Mouse (Mus musculus) heart, adult 2 months (tissue): Measurements from ENCODE around the gene Entpd7. TPM values are rescaled to one million over a fixed set of nuclear protein-coding genes. Genes with fewer than 3 reads are reported as not detected.

Experiments
- DNase-seq, 2 experiments: peaks; one replicate each; pipeline ENCODE4 v3.0.0; 2021
- H3K27ac ChIP-seq: fragments of 200-600 bp; 2 replicates; pipeline ENCODE4 v1.8.1; 2022
- H3K27me3 ChIP-seq: fragments of 200-500 bp; 2 replicates; pipeline ENCODE4 v1.6.1; 2012; ENCODE audit warnings: mild to moderate bottlenecking, low read length, inconsistent platforms, mixed read lengths; ENCODE audit not compliant: control insufficient read depth, insufficient read depth
- H3K36me3 ChIP-seq: fragments of 200-500 bp; 2 replicates; pipeline ENCODE4 v1.6.1; 2012; ENCODE audit warnings: low read length, inconsistent platforms; ENCODE audit not compliant: control insufficient read depth, insufficient read depth
- H3K4me1 ChIP-seq: fragments of 200-500 bp; 2 replicates; pipeline ENCODE4 v1.6.1; 2011; ENCODE audit warnings: low read length; ENCODE audit not compliant: control insufficient read depth, insufficient read depth
- H3K4me3 ChIP-seq: fragments of 200-600 bp; 2 replicates; pipeline ENCODE4 v1.8.1; 2022
- H3K79me2 ChIP-seq: fragments of 200-500 bp; replicated peaks from 2 replicates; pipeline ENCODE4 v1.6.1; 2012; ENCODE audit warnings: mild to moderate bottlenecking, inconsistent platforms, low read length, moderate library complexity, mixed read lengths; ENCODE audit not compliant: control insufficient read depth, insufficient read depth
- H3K9ac ChIP-seq: fragments of 200-500 bp; 2 replicates; pipeline ENCODE4 v1.6.1; 2012; ENCODE audit warnings: low read depth, mild to moderate bottlenecking, control low read depth, inconsistent platforms, low read length, mixed read lengths
- CTCF ChIP-seq: fragments of 200-600 bp; IDR thresholded peaks from 2 replicates; pipeline ENCODE4 v1.8.1; 2022; ENCODE audit warnings: antibody characterized with exemption, mild to moderate bottlenecking, moderate library complexity
- EP300 ChIP-seq: fragments of 200-500 bp; IDR thresholded peaks from 2 replicates; pipeline ENCODE4 v1.6.1; 2011; ENCODE audit warnings: low read depth, low read length, control low read depth; ENCODE audit not compliant: insufficient read depth
- POLR2A ChIP-seq: fragments of 200-500 bp; IDR thresholded peaks from 2 replicates; pipeline ENCODE4 v1.6.1; 2011; ENCODE audit warnings: mild to moderate bottlenecking, low read depth, low read length, control low read depth; ENCODE audit not compliant: insufficient read depth
- WGBS: fragments of 180-500 bp; shearing (Covaris S2); methylation state at CpG from one replicate; pipeline ENCODE4 v1.1.7; 2018; 5-methylcytosine and 5-hydroxymethylcytosine counted together
- intact Hi-C: fragments of 180-260 bp; cut with DNase I; formaldehyde crosslinking; loops from one replicate; pipeline ENCODE4 v1.15.1; 2025
- polyA plus RNA-seq: library from polyadenylated mRNA; depleted of rRNA; stranded (reverse); fragments of >200 nt; gene quantifications from 2 replicates; pipeline ENCODE4 v1.2.3, GENCODE M21; 2012
- total RNA-seq, 2 experiments: library from RNA; stranded (reverse); gene quantifications; 2 replicates each; pipeline ENCODE4 v1.2.3; 2021

The Entpd7 gene
- total and polyA plus RNA-seq, 3 experiments: 1.8 to 2.9 (median 2.6) TPM

DNA sequence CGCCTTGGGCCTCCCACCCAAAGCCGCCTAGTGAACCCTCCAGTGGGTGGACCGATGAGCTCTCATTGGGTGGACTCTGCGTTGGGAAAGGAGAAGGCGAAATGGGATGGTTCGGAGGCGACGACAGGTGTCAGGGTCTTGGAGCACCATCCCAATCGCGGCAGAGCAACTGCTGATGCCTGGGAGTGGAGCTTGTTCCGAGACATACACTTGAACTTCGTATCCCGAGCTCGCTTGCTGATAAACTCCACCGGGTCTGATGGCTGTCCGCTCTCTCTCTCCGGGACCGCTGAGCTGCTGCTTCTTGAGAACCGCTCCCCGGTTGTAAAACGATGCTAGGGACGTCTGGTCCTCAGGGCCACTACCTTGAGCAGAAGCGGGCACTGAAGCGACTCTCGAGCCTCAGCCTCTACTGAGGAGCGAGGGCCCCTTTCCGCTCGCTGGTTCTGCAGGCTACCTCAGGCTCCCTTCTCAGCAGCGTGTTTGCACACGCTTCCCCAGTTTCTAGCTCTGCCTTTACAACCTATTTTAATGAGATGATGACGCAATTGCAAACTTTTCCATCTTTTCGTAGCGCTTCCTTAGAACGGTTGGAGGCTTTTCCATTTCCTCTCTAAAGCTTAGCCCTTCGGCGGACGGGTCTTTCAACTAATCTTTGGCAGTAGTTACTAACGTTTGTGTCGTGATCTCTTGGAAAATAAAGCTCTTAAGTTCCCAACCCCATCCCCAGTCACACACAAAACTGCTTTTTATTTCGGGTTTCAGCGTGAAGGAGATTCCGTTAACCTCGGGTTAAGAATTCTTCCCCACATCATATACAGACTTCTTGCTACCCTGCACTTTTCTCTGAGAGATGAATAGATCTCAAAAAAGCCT is 13.7 kb upstream of the Entpd7 start:
- Histone ChIP-seq H3K79me2 (peaks cover 4% of the 10 kb centered on the region; the same call in 1 of the 2 replicates), H3K27ac (peak overlapping the region; percentile 97), H3K4me3 (peak overlapping the region; percentile 99), H3K36me3 (no peaks in the 10 kb centered on the region; the same call in 1 of the 2 replicates), H3K9ac (peak overlapping the region; percentile 80), H3K4me1 (peaks cover 6% of the 10 kb centered on the region), H3K27me3 (no peaks in the 10 kb centered on the region)
- DNase-seq: no peak
- TF ChIP-seq EP300 (0 out of 2 replicates have a peak, but pooled peaks have one; percentile 5), CTCF (no peak; the same call in 1 of the 2 replicates), POLR2A (0 out of 2 replicates have a peak, but pooled peaks have one; percentile 15)
- 1% methylated on average over 43 of the region's 43 CpGs for WGBS
- intact Hi-C loops: loop anchor here (1.0 kb wide), 1 partner anchor 13 kb away; no protein-coding TSS in a partner anchor

DNA sequence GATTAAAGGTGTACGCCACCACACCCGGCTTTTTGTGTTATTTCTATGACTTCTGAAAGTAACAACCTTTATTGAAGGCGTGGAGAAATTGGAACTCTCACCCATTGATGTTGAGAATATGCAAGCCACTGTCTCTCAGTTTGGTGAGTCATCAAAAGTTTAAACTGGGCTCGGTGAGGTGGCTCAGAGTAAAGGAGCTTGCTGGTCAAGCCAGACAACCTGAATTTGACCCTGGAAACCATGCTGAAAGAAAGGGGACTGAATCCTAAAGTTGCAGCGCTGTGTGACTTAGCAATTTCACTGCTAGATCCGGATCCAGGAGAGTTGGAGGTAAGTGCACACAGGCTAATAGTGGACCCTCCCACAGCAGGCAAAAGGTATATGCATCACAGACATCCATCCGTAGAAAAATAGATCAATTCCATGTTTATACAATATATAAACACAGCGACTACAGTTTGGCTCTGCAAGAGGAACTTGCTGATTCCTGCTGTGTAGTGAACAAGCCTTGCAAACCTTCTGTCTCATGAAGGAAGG is 10.9 kb upstream of the Entpd7 start:
- no peaks in the 10 kb centered on the region for H3K36me3 ChIP-seq
- 80% methylated on average over 8 of the region's 8 CpGs for WGBS
- no peak for DNase-seq
- H3K9ac ChIP-seq: no peak overlapping the region
- intact Hi-C loops: no loop called here
- no peaks in the 10 kb centered on the region for H3K27me3 ChIP-seq
- peaks cover under 1% of the 10 kb centered on the region for H3K4me1 ChIP-seq
- no peak overlapping the region for H3K27ac ChIP-seq
- H3K79me2 ChIP-seq: no peaks in the 10 kb centered on the region
- no peak overlapping the region for H3K4me3 ChIP-seq
- TF ChIP-seq EP300: no peak
- no peak for TF ChIP-seq POLR2A
- TF ChIP-seq CTCF: no peak

DNA sequence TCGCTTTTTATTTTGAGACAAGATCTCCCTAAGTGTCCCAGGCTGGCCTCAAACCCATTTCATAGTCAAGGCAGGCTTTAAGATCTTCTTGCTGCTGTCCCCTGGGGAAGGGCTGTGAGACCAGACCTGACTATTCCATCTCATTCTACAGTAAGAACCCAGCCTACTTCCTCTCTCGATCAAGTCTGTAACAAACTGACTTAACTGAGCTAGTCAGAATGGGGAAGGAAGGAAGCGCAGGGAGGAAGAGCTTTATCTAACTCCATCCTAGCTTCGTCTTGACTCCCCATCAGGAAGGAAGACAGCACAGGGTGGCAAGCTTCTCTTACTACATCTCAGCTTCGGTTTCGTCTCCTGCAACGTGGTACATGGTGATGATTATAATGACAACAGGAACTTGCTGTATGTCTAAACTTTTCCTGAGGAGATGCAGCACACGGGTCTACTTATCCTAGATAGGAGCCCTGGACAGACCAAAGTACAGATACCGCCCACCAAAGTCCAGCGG is 9.9 kb upstream of the Entpd7 start:
- Histone ChIP-seq H3K27me3 (no peaks in the 10 kb centered on the region), H3K4me3 (no peak overlapping the region), H3K9ac (no peak overlapping the region), H3K4me1 (no peaks in the 10 kb centered on the region; the same call in 1 of the 2 replicates), H3K27ac (no peak overlapping the region), H3K36me3 (no peaks in the 10 kb centered on the region), H3K79me2 (no peaks in the 10 kb centered on the region)
- WGBS: 47% methylated on average over 10 of the region's 10 CpGs
- peak in 1 of 2 experiments; percentile 14 for DNase-seq
- intact Hi-C loops: no loop called here
- TF ChIP-seq POLR2A: no peak
- no peak for TF ChIP-seq CTCF
- no peak for TF ChIP-seq EP300

DNA sequence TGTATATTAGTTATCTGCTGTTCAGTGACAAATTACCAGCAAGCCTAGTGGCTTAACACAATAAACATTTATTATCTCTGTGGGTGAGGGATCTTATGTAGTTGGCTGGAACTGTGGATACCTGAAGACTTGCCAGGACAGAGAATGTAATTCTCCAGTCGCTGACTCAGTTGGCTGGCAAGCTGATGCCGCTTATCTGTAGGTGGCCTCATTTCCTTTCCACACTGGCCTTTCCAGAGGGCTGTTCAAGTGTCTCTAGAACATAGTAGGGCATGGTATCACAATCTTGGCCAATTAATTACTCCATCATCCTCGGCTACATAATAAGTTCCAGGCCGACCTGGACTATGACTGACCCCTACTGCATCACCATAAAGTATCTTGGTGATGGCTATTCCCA is 7.9 kb upstream of the Entpd7 start:
- no peak for DNase-seq
- Histone ChIP-seq H3K36me3 (no peaks in the 10 kb centered on the region), H3K27me3 (no peaks in the 10 kb centered on the region), H3K79me2 (no peaks in the 10 kb centered on the region), H3K4me1 (no peaks in the 10 kb centered on the region; the same call in 1 of the 2 replicates), H3K27ac (no peak overlapping the region), H3K9ac (no peak overlapping the region), H3K4me3 (no peak overlapping the region)
- 76% methylated on average over 4 of the region's 4 CpGs for WGBS
- TF ChIP-seq CTCF: no peak
- TF ChIP-seq POLR2A: no peak
- TF ChIP-seq EP300: no peak
- intact Hi-C loops: no loop called here

DNA sequence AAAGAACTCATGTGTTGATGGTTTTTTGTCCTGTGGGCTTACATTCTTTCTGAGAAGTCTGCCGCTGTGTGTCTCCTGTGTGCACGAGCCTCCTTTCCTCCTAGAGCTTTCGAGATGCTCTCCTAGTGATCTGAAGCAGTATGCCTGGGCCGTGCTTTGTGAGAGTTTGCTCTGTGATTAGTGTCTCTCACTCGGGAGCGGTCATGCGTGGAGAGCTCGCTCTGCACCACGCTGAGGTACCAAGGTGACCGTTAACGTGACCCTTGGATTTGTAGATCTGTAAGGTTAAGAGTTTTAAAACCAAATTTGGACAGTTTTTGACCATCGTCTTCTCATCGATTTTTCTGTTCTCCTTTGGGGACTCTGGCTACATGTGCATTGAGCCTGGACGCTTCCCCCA is 3.3 kb downstream of the Entpd7 start:
- H3K4me3 ChIP-seq: no peak overlapping the region
- intact Hi-C loops: no loop called here
- no peak overlapping the region for H3K9ac ChIP-seq
- no peak overlapping the region for H3K27ac ChIP-seq
- H3K4me1 ChIP-seq: peaks cover 1% of the 10 kb centered on the region; the same call in 1 of the 2 replicates
- no peak for DNase-seq
- TF ChIP-seq POLR2A (no peak), CTCF (no peak), EP300 (no peak)
- WGBS: 95% methylated on average over 14 of the region's 14 CpGs
- no peaks in the 10 kb centered on the region for H3K79me2 ChIP-seq
- no peaks in the 10 kb centered on the region for H3K36me3 ChIP-seq
- no peaks in the 10 kb centered on the region for H3K27me3 ChIP-seq
